Mouse (Mus musculus) cerebellum, adult 18-20 months (tissue): ENCODE results near the gene Apopt1.

Source experiments
- DNase-seq, 2 experiments: peaks; one replicate each; pipeline ENCODE4 v3.0.0; 2021

Gene Apopt1

GRCm38 (mm10) chr12:111750739-111751138 is 37.7 kb downstream of the Apopt1 start:
- DNase-seq: no peak

DNA sequence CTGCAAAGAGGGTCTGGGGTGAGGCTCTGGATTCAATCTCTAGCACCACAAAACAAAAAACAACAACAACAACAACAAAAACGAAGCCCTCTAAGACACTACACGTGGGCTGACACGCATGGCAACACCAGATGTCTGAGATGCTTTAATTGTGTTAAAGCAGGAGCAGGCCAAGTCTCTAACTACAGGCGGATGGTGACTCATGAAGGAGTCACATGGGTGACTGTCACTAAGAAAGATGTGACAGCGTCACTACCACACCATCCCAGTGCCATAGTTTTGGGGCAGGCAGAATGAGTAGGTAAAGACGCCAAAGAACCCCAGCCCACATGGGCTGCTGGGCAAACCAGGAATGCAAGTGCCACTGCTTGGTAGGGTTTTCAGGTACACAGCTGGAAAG is 39.4 kb downstream of the Apopt1 start:
- no peak for DNase-seq

DNA sequence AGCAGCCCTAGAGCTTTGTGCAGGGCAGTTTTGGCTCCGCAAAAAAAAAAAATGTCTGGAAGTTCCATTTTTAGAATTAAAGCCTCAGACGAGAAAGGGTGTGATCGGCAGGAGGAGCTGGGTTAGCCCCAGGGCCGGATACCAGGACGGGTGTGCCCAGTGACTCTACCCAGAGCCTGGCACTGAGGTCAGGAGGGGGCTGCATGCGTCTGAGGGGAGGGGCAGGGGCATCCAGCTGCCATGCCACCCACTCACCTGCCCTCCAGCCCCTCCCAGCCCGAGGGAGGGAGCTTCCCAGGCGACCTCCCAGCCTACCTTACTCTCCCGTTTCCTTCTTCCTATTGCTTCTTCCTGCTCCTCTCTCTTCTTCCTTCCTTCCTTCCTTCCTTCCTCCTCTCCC is 40.3 kb downstream of the Apopt1 start:
- DNase-seq: no peak

- DNase-seq: no peak
Observed at GRCm38 (mm10) chr12:111754710-111755109, 41.6 kb downstream of the Apopt1 start.

GRCm38 (mm10) chr12:111755231-111755630 is 42.2 kb downstream of the Apopt1 start:
- no peak for DNase-seq

- DNase-seq: no peak
Observed at GRCm38 (mm10) chr12:111756082-111756697, 43.1 kb downstream of the Apopt1 start.

DNA sequence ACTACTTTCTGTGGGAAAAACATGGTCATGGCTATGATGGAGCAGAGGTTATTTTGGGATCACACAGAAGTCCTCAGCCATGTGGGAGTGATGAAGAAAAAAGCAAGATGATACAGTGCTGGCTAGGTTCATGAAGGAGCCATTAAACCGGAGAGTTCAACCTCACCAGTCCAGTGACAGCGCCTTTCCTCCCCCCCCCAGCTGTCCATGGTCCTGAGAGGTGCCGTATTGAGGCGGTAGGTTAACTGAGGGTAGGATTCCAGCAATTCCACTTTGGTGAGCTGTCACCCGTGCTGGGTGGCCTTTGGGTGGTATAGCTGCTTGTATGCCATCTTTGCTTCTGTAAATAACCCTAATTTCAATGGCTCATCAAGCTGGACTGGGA is 43.6 kb downstream of the Apopt1 start:
- DNase-seq: no peak

- peak in 1 of 2 experiments; percentile 43 for DNase-seq
Observed at GRCm38 (mm10) chr12:111757561-111758325, 44.7 kb downstream of the Apopt1 start.

DNA sequence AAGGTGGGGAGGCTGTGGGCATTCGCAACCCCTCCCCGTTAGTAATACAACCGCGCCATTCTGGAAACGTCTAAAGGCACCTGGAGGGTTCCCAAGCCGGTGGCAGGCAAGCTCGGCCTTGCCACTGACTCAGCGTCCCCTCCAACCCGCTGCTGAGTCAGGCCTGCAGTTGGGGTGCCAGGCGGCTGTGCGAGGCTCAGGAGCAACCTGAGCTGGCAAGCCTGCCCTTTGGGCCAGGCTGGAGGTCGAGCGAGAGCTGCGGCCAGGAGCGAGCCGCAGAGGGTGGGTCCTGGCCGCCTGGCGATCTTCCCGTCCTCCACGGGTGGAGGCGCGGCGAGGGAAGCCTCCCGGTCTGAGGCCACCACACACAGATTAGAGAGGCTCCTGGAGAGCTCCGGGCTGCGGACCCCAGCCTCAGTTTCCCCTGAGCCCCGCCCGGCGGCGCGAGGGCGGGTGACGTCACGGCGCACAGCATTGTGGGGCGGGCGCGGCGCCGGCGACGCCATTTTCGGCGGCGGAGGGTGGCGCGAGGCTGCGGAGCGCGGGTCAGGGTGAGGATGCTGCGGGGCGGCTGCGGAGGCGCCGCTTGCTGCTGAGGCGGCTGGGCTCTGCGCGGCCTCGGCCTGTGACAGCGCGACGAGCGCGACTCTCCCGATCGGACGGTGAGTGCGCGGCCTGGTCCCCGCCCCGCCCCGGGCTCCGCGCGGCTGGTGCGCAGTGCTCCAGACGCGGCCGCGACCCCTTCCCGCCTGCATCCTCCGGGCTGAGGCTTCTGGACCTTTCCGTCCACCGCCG is 45.5 kb downstream of the Apopt1 start, which contains the start of gene Klc1:
TSS of gene Klc1 (plus strand) at position 469 of the 795 bp plus-strand sequence.
- peak; percentile 73 to 94 for DNase-seq

DNA sequence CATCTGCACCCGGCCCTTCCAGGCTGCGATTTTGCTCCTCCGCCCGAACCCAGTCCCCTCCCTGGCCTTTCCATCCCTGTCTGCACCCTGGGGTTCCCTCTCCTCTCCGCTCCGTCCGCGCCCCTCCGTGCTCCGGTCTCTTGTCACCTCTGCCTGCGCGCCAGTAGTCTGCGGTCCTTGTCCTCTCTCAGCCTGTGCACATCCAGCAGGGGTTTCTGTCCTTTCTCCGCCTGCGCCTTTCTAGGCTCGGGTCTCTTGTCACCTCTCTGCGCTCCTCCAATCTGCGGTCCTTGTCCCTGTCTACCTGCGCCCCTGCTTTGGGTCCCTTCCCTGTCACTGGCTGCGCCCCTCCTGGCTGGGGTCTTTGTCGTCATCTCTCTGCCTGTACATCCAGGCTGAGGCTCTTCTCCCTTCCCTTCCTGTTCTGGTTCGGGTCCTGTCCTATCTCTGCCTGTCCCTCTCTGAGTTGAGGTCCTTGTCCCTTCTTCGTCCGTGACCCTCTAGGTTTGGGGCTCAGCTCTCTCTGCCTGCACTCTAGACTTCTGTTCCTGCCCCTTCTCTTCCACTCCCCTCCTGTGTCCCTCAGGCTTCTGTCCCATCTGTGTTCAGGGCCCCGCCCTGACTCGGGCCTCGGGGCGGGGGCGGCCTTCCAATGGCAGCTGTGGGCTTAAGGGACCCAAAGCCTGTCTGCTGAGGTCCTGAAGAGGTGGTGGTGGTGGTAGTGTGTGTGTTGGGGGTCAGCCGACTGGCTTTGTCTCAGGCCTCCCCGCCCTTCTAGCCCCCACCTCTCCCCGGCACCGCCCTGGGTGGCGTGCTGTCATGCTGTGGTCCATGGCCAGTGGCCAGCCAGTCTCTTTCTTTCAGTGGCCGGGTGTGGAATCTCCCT is 46.4 kb downstream of the Apopt1 start:
- peak; percentile 77 to 81 for DNase-seq

GRCm38 (mm10) chr12:111760306-111760908 is 47.3 kb downstream of the Apopt1 start:
- DNase-seq: no peak

DNA sequence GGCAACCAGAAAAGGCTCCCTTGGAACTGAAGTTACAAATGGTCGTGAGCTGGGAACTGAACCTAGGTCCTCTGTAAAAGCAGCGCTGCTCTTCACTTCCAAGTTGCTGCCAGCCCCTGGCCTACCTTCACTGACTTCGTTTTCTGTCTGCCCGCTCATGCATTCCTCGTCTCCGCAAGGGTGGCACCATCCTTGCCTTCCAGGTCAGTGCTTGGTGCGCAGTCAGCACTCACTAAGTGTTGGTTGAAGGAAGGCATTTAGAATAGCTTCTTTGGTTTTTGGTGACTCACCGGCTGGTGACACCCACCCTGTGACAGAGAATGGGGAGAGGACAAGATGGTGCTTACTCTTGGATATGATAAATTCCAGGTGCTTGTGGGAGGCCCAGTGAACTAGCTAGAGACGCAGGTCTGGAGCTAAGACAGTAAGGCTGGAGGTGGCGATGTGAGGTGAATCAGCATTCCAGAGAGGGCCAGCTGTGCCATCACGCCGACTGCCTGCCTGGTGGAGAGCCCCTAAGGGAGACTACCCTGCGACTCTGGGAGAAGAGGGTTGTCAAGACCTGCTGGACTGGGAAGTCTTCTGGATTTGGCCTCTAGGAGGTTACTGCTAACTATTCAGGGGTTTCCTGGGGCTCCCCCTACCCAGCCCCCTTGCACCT is 49.7 kb downstream of the Apopt1 start:
- peak in 1 of 2 experiments; percentile 28 for DNase-seq

GRCm38 (mm10) chr12:111766313-111767236 is 53.5 kb downstream of the Apopt1 start:
- peak; percentile 40 to 45 for DNase-seq

GRCm38 (mm10) chr12:111768322-111768928 is 55.4 kb downstream of the Apopt1 start:
- no peak for DNase-seq

- DNase-seq: peak; percentile 58
Observed at GRCm38 (mm10) chr12:111769306-111769705, 56.2 kb downstream of the Apopt1 start.

DNA sequence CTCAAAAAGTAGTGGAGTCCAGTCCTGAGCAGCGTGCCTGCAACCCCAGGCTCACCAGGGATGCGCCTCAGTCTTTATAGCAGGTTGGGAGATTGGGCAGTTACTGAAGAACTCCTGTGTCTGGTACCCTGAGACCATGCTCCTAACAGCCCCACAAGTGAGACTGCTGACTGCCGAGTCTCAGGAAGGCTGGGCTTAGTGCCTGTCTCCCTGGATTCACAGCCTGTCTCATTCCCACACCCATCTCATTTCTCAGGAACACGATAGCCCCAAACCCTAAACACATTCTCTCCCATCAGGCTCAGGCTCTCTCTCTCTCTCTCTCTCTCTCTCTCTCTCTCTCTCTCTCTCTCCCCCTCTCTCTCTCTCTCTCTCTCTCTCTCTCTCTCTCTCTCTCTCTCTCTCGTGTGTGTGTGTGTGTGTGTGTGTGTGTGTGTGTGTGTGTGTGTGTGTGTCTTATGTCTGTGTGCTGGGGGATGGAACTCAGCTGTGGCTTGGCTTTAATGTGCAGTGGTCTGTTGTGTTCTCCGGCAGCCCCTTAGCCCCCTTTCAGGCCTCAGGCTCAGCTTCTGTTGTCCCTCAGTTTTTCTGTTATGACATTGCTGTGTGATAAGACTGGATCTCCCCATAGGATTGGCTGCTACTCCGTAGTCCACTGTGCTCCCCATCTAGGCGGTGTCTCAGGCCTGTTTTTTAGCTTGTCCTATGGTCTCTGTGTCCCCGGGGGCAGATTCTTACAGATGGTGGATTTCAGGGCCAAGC is 56.9 kb downstream of the Apopt1 start:
- DNase-seq: no peak

DNA sequence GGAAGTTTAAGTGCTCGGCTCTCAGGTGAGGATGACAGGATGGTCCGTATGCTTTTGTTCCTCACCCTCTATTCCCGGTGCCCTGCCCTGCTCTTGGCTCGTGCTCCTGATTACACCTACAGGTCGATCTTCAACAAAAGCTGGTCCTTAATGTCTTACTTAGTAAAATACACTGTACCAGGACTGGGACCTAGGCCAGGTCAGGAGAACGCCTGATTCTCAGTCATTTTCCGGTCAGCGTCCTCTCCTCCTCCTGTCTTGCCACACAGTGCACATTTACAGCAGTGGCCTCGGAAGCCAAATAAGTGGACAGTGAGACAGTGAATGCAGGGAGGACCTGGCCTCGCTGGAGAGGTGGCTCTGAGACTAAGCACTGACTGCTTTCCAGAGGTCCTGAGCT is 57.6 kb downstream of the Apopt1 start:
- DNase-seq: peak in 1 of 2 experiments; percentile 30

GRCm38 (mm10) chr12:111774156-111774555 is 61.1 kb downstream of the Apopt1 start:
- DNase-seq: no peak

GRCm38 (mm10) chr12:111774845-111775244 is 61.8 kb downstream of the Apopt1 start:
- DNase-seq: no peak
